Comparison of ENCODE assay signal across 21 mouse cellular contexts in genomic region chrX:49279918-49280586, GRCm38 (mm10). TPM values are rescaled to one million over a fixed set of nuclear protein-coding genes. Genes with fewer than 3 reads are reported as not detected.
DNase-seq lines count a peak whose midpoint lies in the region; ATAC-seq and TF ChIP-seq lines count a peak whose summit lies in the region.
"Had no signal": no experiment of that assay in that cellular context is flagged by ENCODE, and none has a peak within 500 bp of the region (broad histone marks: within the 10 kb centered on the region; RNA-seq: fewer than 3 reads in every experiment).

No protein-coding gene starts in this region.

- no peak; the same call in 1 of the 2 replicates for TF ChIP-seq EP300 in CH12.LX (IDR thresholded peaks at IDR 0.05; ENCODE audit: low read length)

- no peak for TF ChIP-seq POLR2A in CH12.LX (IDR thresholded peaks at IDR 0.05; ENCODE audit: low read depth, low read length)

- dilution Hi-C loops in CH12.LX (cut with MboI; ENCODE audit: extremely low pct_ligation_motif_present, extremely low pct_unique_long_range_greater_than_20kb, low sequenced_read_pairs) = no loop called here

- no peak for TF ChIP-seq CTCF in CH12.LX (conservative IDR thresholded peaks at IDR 0.05 in 1 of 2, IDR thresholded peaks at IDR 0.05 in 1 of 2; ENCODE audit: low read depth in 2 of 2, low read length in 2 of 2)

- TF ChIP-seq RAD21 in CH12.LX (IDR thresholded peaks at IDR 0.05; ENCODE audit: low read depth, low read length) = no peak

- ATAC-seq in heart, embryonic 15.5 days (replicated peaks; ENCODE audit: insufficient number of reproducible peaks, insufficient read depth, low FRiP score, low read depth) = no peak
- ATAC-seq in heart, embryonic 12.5 days (ENCODE audit: insufficient number of reproducible peaks, low FRiP score) = no peak
- ATAC-seq in granulocyte monocyte progenitor cell, adult 5-6 weeks (replicated peaks; ENCODE audit: poor library complexity, severe bottlenecking) = peak; percentile 20; the same call in 1 of the 2 replicates
- no peak for ATAC-seq in midbrain, embryonic 15.5 days (replicated peaks)
- ATAC-seq: activated CD4-positive, CD25-positive, alpha-beta regulatory T cell, adult 4 months; forebrain, embryonic 13.5 days; forebrain, postnatal 0 days; intestine, embryonic 15.5 days; Patski had no signal

- WGBS in heart, embryonic 15.5 days = 65% methylated on average over 2 of the region's 2 CpGs
- WGBS in heart, embryonic 12.5 days = 67% methylated on average over 2 of the region's 2 CpGs
- 74% methylated on average over 2 of the region's 2 CpGs for WGBS in midbrain, embryonic 15.5 days

- no peaks in the 10 kb centered on the region for H3K27me3 ChIP-seq in heart, embryonic 15.5 days
- H3K27me3 ChIP-seq in heart, embryonic 12.5 days (replicated peaks) = no peaks in the 10 kb centered on the region
- H3K27me3 ChIP-seq in CH12.LX (replicated peaks) = no peaks in the 10 kb centered on the region
- no peaks in the 10 kb centered on the region for H3K27me3 ChIP-seq in midbrain, embryonic 15.5 days (replicated peaks)
- H3K27me3 ChIP-seq: forebrain, embryonic 13.5 days; intestine, embryonic 15.5 days had no signal

- in situ Hi-C loops in CH12.LX (cut with MboI; ENCODE audit: low pct_ligation_motif_present, low pct_unique_long_range_greater_than_20kb, low sequenced_read_pairs) = no loop called here
- in situ Hi-C loops in ES-E14 (cut with MboI; ENCODE audit: low sequenced_read_pairs in 2 of 2, unreplicated experiment in 2 of 2) = no loop called here

- H3K27ac ChIP-seq in heart, embryonic 15.5 days = 0 out of 2 replicates have a peak overlapping the region, but pooled peaks have one; percentile 9
- H3K27ac ChIP-seq in heart, embryonic 12.5 days (ENCODE audit: poor library complexity, severe bottlenecking) = no peak overlapping the region
- H3K27ac ChIP-seq in CH12.LX (ENCODE audit: insufficient read depth, low read depth) (no peak overlapping the region), ES-E14 (ENCODE audit: insufficient read depth, low read depth, low read length, poor library complexity, severe bottlenecking) (no peak overlapping the region)
- H3K27ac ChIP-seq in midbrain, embryonic 15.5 days = no peak overlapping the region
- H3K27ac ChIP-seq: embryonic facial prominence, embryonic 10.5 days; forebrain, embryonic 13.5 days; hindbrain, embryonic 10.5 days; hindbrain, embryonic 14.5 days; intestine, embryonic 15.5 days had no signal

- no peaks in the 10 kb centered on the region for H3K9me3 ChIP-seq in heart, embryonic 15.5 days (replicated peaks)
- no peaks in the 10 kb centered on the region for H3K9me3 ChIP-seq in heart, embryonic 12.5 days (replicated peaks)
- H3K9me3 ChIP-seq in CH12.LX (replicated peaks; ENCODE audit: low read length) = no peaks in the 10 kb centered on the region
- H3K9me3 ChIP-seq in ES-E14 (ENCODE audit: control insufficient read depth, insufficient read depth, low read depth, low read length) = no peaks in the 10 kb centered on the region
- H3K9me3 ChIP-seq in midbrain, embryonic 15.5 days = no peaks in the 10 kb centered on the region
- H3K9me3 ChIP-seq: embryonic facial prominence, embryonic 10.5 days; forebrain, embryonic 13.5 days; hindbrain, embryonic 10.5 days; intestine, embryonic 15.5 days had no signal

- DNase-seq in CH12.LX (ENCODE audit: extremely low read depth) = no peak
- no peak for DNase-seq in ES-E14 (ENCODE audit: low read depth, low spot score)
- DNase-seq in neural tube, embryonic 10.5 days (ENCODE audit: extremely low spot score, low spot score) = no peak
- DNase-seq: adrenal gland, postnatal 14 days; cerebellum, adult 2 months; cerebellum, postnatal 10 days; forebrain, postnatal 0 days; gastrocnemius, postnatal 36 days; kidney, adult 2 months had no signal

- H3K4me3 ChIP-seq in heart, embryonic 15.5 days = no peak overlapping the region
- H3K4me3 ChIP-seq in heart, embryonic 12.5 days = no peak overlapping the region
- no peak overlapping the region for H3K4me3 ChIP-seq in CH12.LX (replicated peaks in 1 of 3; ENCODE audit: low read depth in 2 of 3, low read length in 2 of 3, poor library complexity in 1 of 3)
- no peak overlapping the region for H3K4me3 ChIP-seq in ES-E14 (ENCODE audit: insufficient read depth in 1 of 2, low read depth in 1 of 2, low read length in 2 of 2, poor library complexity in 1 of 2, severe bottlenecking in 1 of 2)
- no peak overlapping the region for H3K4me3 ChIP-seq in midbrain, embryonic 15.5 days
- H3K4me3 ChIP-seq: embryonic facial prominence, embryonic 10.5 days; forebrain, embryonic 13.5 days; hindbrain, embryonic 10.5 days; intestine, embryonic 15.5 days had no signal

- no peak overlapping the region for H3K9ac ChIP-seq in heart, embryonic 15.5 days
- H3K9ac ChIP-seq in heart, embryonic 12.5 days = no peak overlapping the region
- no peak overlapping the region for H3K9ac ChIP-seq in CH12.LX (ENCODE audit: insufficient read depth, low read depth)
- H3K9ac ChIP-seq in ES-E14 (ENCODE audit: insufficient read depth, low read depth, low read length, poor library complexity, severe bottlenecking) = no peak overlapping the region
- H3K9ac ChIP-seq in midbrain, embryonic 15.5 days = no peak overlapping the region
- H3K9ac ChIP-seq: forebrain, embryonic 13.5 days; forebrain, postnatal 0 days; hindbrain, embryonic 14.5 days; intestine, embryonic 15.5 days had no signal

- no peaks in the 10 kb centered on the region for H3K36me3 ChIP-seq in heart, embryonic 15.5 days
- no peaks in the 10 kb centered on the region for H3K36me3 ChIP-seq in heart, embryonic 12.5 days
- peaks cover 0 to 3% of the 10 kb centered on the region in 2 experiments for H3K36me3 ChIP-seq in CH12.LX (replicated peaks in 1 of 2; ENCODE audit: control insufficient read depth in 1 of 2, insufficient read depth in 1 of 2, low read length in 1 of 2)
- no peaks in the 10 kb centered on the region for H3K36me3 ChIP-seq in ES-E14 (ENCODE audit: control insufficient read depth, insufficient read depth, low read length, poor library complexity, severe bottlenecking)
- H3K36me3 ChIP-seq in midbrain, embryonic 15.5 days (replicated peaks) = no peaks in the 10 kb centered on the region
- H3K36me3 ChIP-seq: embryonic facial prominence, embryonic 10.5 days; hindbrain, embryonic 10.5 days; intestine, embryonic 15.5 days had no signal

- no peaks in the 10 kb centered on the region for H3K79me2 ChIP-seq in CH12.LX (replicated peaks; ENCODE audit: control insufficient read depth, extremely low read depth, insufficient read depth, poor library complexity, severe bottlenecking)

- H3K4me1 ChIP-seq in heart, embryonic 15.5 days (replicated peaks) = no peaks in the 10 kb centered on the region
- no peaks in the 10 kb centered on the region for H3K4me1 ChIP-seq in heart, embryonic 12.5 days (replicated peaks)
- peaks cover 0 to 60% of the 10 kb centered on the region in 2 experiments; a peak in 2 of 4 replicates for H3K4me1 ChIP-seq in CH12.LX (ENCODE audit: control insufficient read depth in 1 of 2, insufficient read depth in 2 of 2)
- no peaks in the 10 kb centered on the region for H3K4me1 ChIP-seq in ES-E14 (ENCODE audit: control insufficient read depth in 2 of 2, insufficient read depth in 2 of 2, low read length in 2 of 2, poor library complexity in 1 of 2)
- no peaks in the 10 kb centered on the region for H3K4me1 ChIP-seq in midbrain, embryonic 15.5 days
- H3K4me1 ChIP-seq: embryonic facial prominence, embryonic 10.5 days; forebrain, embryonic 13.5 days; hindbrain, embryonic 10.5 days; intestine, embryonic 15.5 days had no signal

- no peak overlapping the region for H3K4me2 ChIP-seq in heart, embryonic 15.5 days
- H3K4me2 ChIP-seq in heart, embryonic 12.5 days = no peak overlapping the region
- H3K4me2 ChIP-seq in CH12.LX (ENCODE audit: insufficient read depth, low read depth, poor library complexity, severe bottlenecking) = peak overlapping the region; percentile 88
- H3K4me2 ChIP-seq in midbrain, embryonic 15.5 days = no peak overlapping the region
- H3K4me2 ChIP-seq: forebrain, embryonic 13.5 days; heart, embryonic 11.5 days; hindbrain, embryonic 14.5 days; intestine, embryonic 15.5 days had no signal

TF ChIP-seq in CH12.LX, 34 proteins besides CTCF, POLR2A, EP300 and RAD21:
- TF ChIP-seq JUN (IDR thresholded peaks at IDR 0.05; ENCODE audit: insufficient read depth, low read depth, low read length) (no peak), MEF2A (IDR thresholded peaks at IDR 0.05; ENCODE audit: borderline replicate concordance, low read depth, low read length) (peak; percentile 92), IRF4 (IDR thresholded peaks at IDR 0.05; ENCODE audit: low read depth, low read length) (no peak; the same call in 1 of the 2 replicates), MAFK (IDR thresholded peaks at IDR 0.05; ENCODE audit: insufficient replicate concordance, low read length) (peak; percentile 95), CHD2 (IDR thresholded peaks at IDR 0.05; ENCODE audit: low read length) (no peak), ETS1 (conservative IDR thresholded peaks at IDR 0.05; ENCODE audit: low read depth, low read length) (no peak)

TF ChIP-seq in ES-E14, 5 proteins besides CTCF, POLR2A, EP300 and RAD21:
- 0 out of 2 replicates have a peak, but pooled peaks have one; percentile 23 for TF ChIP-seq MAFK (IDR thresholded peaks at IDR 0.05; ENCODE audit: insufficient read depth, low read depth, low read length)
- TF ChIP-seq CHD2 (IDR thresholded peaks at IDR 0.05; ENCODE audit: low read depth, low read length) = no peak

RNA-seq across cellular contexts. Expression of gene Enox2, which starts 8.0 kb away (rescaled TPM):
- polyA plus RNA-seq in heart, embryonic 15.5 days (2015; fragmentation: Nextera tagmentation; extraction: Ambion mirVana) = 4.9 and 6.4 TPM in 2 replicates
- 6.3 and 6.4 TPM in 2 replicates for polyA plus RNA-seq in heart, embryonic 12.5 days (2016; fragmentation: Nextera tagmentation; extraction: Ambion mirVana)
- total RNA-seq in CH12.LX (2012; rRNA removed) (7.2 and 8.4 TPM in 2 replicates), CH12.LX (2014; rRNA removed) (12.9 and 14.9 TPM in 2 replicates), ES-E14 (2012; rRNA removed) (3.3 and 5.2 TPM in 2 replicates)
- 12.7 and 15.2 TPM in 2 replicates for polyA plus RNA-seq in CH12.LX (2012; ENCODE audit: insufficient read length, low read depth)
- total RNA-seq in granulocyte monocyte progenitor cell, adult 5-6 weeks (2014; fragmentation: Nextera tagmentation) = 12.1 and 18.8 TPM in 2 replicates
- total RNA-seq in granulocyte monocyte progenitor cell, adult 5-6 weeks (2017) = 12.8 and 17.8 TPM in 2 replicates
- polyA plus RNA-seq in midbrain, embryonic 15.5 days (2015; fragmentation: Nextera tagmentation; extraction: Ambion mirVana) = 6.5 and 7.0 TPM in 2 replicates
